Mouse (Mus musculus) hematopoietic stem cell, adult 5-6 weeks (primary cell): ENCODE data around the gene Ube2g1. TPM values are rescaled to one million over a fixed set of nuclear protein-coding genes. Genes with fewer than 3 reads are reported as not detected.
"Not testable (repeated sequence)": the region's sequence is repeated elsewhere in the genome, so short reads cannot be mapped to it uniquely, and the experiment has no call there.

Source experiments
- ATAC-seq, 2 experiments: fragments of 125-278 bp in 1 of 2; replicated peaks in 1 of 2; 2 replicates each; pipeline ENCODE4 v1.8.0; 2016 to 2017; ENCODE audit warnings: inconsistent platforms in 2 of 2, mild to moderate bottlenecking in 2 of 2, moderate number of reproducible peaks in 2 of 2, low read depth in 1 of 2, moderate TSS enrichment in 1 of 2; ENCODE audit not compliant: low FRiP score in 2 of 2, poor library complexity in 2 of 2, severe bottlenecking in 2 of 2, insufficient read depth in 1 of 2, low TSS enrichment in 1 of 2
- total RNA-seq: library from RNA; stranded (forward); fragments of 172-1452, 232-1000 nt; gene quantifications from 2 replicates; pipeline ENCODE4 v1.2.3, GENCODE M21; 2017

Ube2g1 gene
- total RNA-seq, 1 experiment from 2014 or later, result 45.9 TPM

GRCm38 (mm10) chr11:72675280-72675679 lies 68.2 kb downstream of the Ube2g1 start:
- ATAC-seq, result no peak

GRCm38 (mm10) chr11:72680726-72681125 lies 73.6 kb downstream of the Ube2g1 start:
- no peak for ATAC-seq

- no peak for ATAC-seq
These were observed 76.3 kb downstream of the Ube2g1 start for GRCm38 (mm10) chr11:72683402-72683801.

GRCm38 (mm10) chr11:72686697-72687096 lies 79.6 kb downstream of the Ube2g1 start:
- no peak for ATAC-seq

GRCm38 (mm10) chr11:72688242-72688641 lies 81.2 kb downstream of the Ube2g1 start:
- ATAC-seq, result no peak

- no peak for ATAC-seq
These were observed 82.0 kb downstream of the Ube2g1 start for GRCm38 (mm10) chr11:72689115-72689514.

GRCm38 (mm10) chr11:72689551-72690510 lies 82.7 kb downstream of the Ube2g1 start, which contains the start of gene Ankfy1:
TSS of gene Ankfy1 (plus strand) at chr11:72690006.
- peak; percentile 94 for ATAC-seq

GRCm38 (mm10) chr11:72692353-72692752 lies 85.3 kb downstream of the Ube2g1 start:
- no peak for ATAC-seq

- no peak for ATAC-seq
These were observed 87.9 kb downstream of the Ube2g1 start for GRCm38 (mm10) chr11:72695025-72695424.

- ATAC-seq, result no peak
These were observed 89.4 kb downstream of the Ube2g1 start for GRCm38 (mm10) chr11:72696368-72696971.

GRCm38 (mm10) chr11:72697323-72697722 lies 90.2 kb downstream of the Ube2g1 start:
- peak; percentile 45 to 56; a peak in 1 of 4 replicates for ATAC-seq

GRCm38 (mm10) chr11:72705111-72705510 lies 98.0 kb downstream of the Ube2g1 start:
- ATAC-seq, result not testable (repeated sequence)

- no peak for ATAC-seq
These were observed 105.6 kb downstream of the Ube2g1 start for GRCm38 (mm10) chr11:72712721-72713120.

GRCm38 (mm10) chr11:72718161-72718560 lies 111.1 kb downstream of the Ube2g1 start:
- ATAC-seq, result no peak

GRCm38 (mm10) chr11:72723165-72723564 lies 116.1 kb downstream of the Ube2g1 start:
- no peak for ATAC-seq

- no peak for ATAC-seq
These were observed 116.8 kb downstream of the Ube2g1 start for GRCm38 (mm10) chr11:72723871-72724270.

- no peak for ATAC-seq
These were observed 118.9 kb downstream of the Ube2g1 start for GRCm38 (mm10) chr11:72726023-72726422.

GRCm38 (mm10) chr11:72733736-72734135 lies 126.7 kb downstream of the Ube2g1 start:
- no peak for ATAC-seq
